Mouse (Mus musculus) MEL (cell line): ENCODE results near the gene Gfod1. TPM values are rescaled to one million over a fixed set of nuclear protein-coding genes. Genes with fewer than 3 reads are reported as not detected.

Source experiments
- DNase-seq: peaks from one replicate; pipeline ENCODE4 v3.0.0; 2011; ENCODE audit warnings: low read depth, low spot score
- H3K27ac ChIP-seq: 2 replicates; pipeline ENCODE4 v1.5.1; 2012; ENCODE audit warnings: low read depth, mild to moderate bottlenecking, control low read depth, low read length, moderate library complexity; ENCODE audit not compliant: control insufficient read depth
- H3K27me3 ChIP-seq, 2 experiments: fragments of 150-350 bp in 1 of 2; sonication (generic) in 1 of 2; 2 replicates each; pipeline ENCODE4 v1.6.1; 2012; ENCODE audit warnings: low read length in 2 of 2, mild to moderate bottlenecking in 2 of 2, improper control_type of control experiment in 1 of 2, moderate library complexity in 1 of 2; ENCODE audit not compliant: insufficient read depth in 2 of 2, control insufficient read depth in 1 of 2
- H3K36me3 ChIP-seq, 2 experiments: 2 replicates each; pipeline ENCODE4 v1.6.1; 2012 to 2014; ENCODE audit warnings: low read length in 2 of 2, improper control_type of control experiment in 1 of 2, inconsistent platforms in 1 of 2, mild to moderate bottlenecking in 1 of 2; ENCODE audit not compliant: insufficient read depth in 2 of 2, control insufficient read depth in 1 of 2
- H3K4me1 ChIP-seq, 2 experiments: fragments of 150-350 bp in 1 of 2; sonication (generic) in 1 of 2; 2 replicates each; pipeline ENCODE4 v1.6.1; 2012; ENCODE audit warnings: low read length in 2 of 2, improper control_type of control experiment in 1 of 2, mild to moderate bottlenecking in 1 of 2; ENCODE audit not compliant: insufficient read depth in 2 of 2, control insufficient read depth in 1 of 2
- H3K4me3 ChIP-seq, 2 experiments: fragments of 150-350 bp in 1 of 2; sonication (generic) in 1 of 2; 2 replicates each; pipeline ENCODE4 v1.5.1; 2012; ENCODE audit warnings: low read depth in 2 of 2, low read length in 2 of 2, mild to moderate bottlenecking in 2 of 2, moderate library complexity in 2 of 2, control low read depth in 1 of 2, improper control_type of control experiment in 1 of 2; ENCODE audit not compliant: control insufficient read depth in 1 of 2, insufficient read depth in 1 of 2
- H3K79me2 ChIP-seq: 2 replicates; pipeline ENCODE4 v1.6.1; 2012; ENCODE audit warnings: mild to moderate bottlenecking, low read length, moderate library complexity; ENCODE audit not compliant: control insufficient read depth, poor library complexity, insufficient read depth
- H3K9ac ChIP-seq: 2 replicates; pipeline ENCODE4 v1.6.1; 2012; ENCODE audit warnings: low read depth, mild to moderate bottlenecking, control low read depth, low read length, moderate library complexity; ENCODE audit not compliant: control insufficient read depth, poor library complexity, severe bottlenecking
- H3K9me3 ChIP-seq: fragments of 150-350 bp; sonication (generic); replicated peaks from 2 replicates; pipeline ENCODE4 v1.6.1; 2012; ENCODE audit warnings: mild to moderate bottlenecking, low read length, improper control_type of control experiment, moderate library complexity; ENCODE audit not compliant: insufficient read depth
- CHD1 ChIP-seq: IDR thresholded peaks from 2 replicates; pipeline ENCODE4 v1.6.1; 2012; ENCODE audit warnings: low read depth, mild to moderate bottlenecking, inconsistent platforms, low read length, improper control_type of control experiment
- CTCF ChIP-seq, 3 experiments: IDR thresholded peaks in 2 of 3; conservative IDR thresholded peaks in 1 of 3; 2 replicates each; pipeline ENCODE4 v1.5.1; 2011 to 2012; ENCODE audit warnings: low read length in 3 of 3, low read depth in 2 of 3, mild to moderate bottlenecking in 2 of 3, improper control_type of control experiment in 1 of 3, inconsistent platforms in 1 of 3, mixed read lengths in 1 of 3, moderate library complexity in 1 of 3; ENCODE audit not compliant: control insufficient read depth in 1 of 3, insufficient read depth in 1 of 3, poor library complexity in 1 of 3, severe bottlenecking in 1 of 3
- E2F4 ChIP-seq: IDR thresholded peaks from 2 replicates; pipeline ENCODE4 v1.6.1; 2011; ENCODE audit warnings: low read depth, low read length, improper control_type of control experiment, borderline replicate concordance
- ELF1 ChIP-seq: IDR thresholded peaks from 2 replicates; pipeline ENCODE4 v1.6.1; 2014; ENCODE audit warnings: low read depth, mild to moderate bottlenecking, inconsistent platforms, low read length, improper control_type of control experiment, moderate library complexity
- EP300 ChIP-seq, 2 experiments: IDR thresholded peaks; 2 replicates each; pipeline ENCODE4 v1.6.1; 2011; ENCODE audit warnings: improper control_type of control experiment in 2 of 2, low read length in 2 of 2, low read depth in 1 of 2, mild to moderate bottlenecking in 1 of 2
- ETS1 ChIP-seq: IDR thresholded peaks from 2 replicates; pipeline ENCODE4 v1.6.1; 2012; ENCODE audit warnings: low read depth, mild to moderate bottlenecking, inconsistent platforms, low read length, improper control_type of control experiment, moderate library complexity
- GATA1 ChIP-seq: IDR thresholded peaks from 2 replicates; pipeline ENCODE4 v1.6.1; 2011; ENCODE audit warnings: low read depth, low read length, improper control_type of control experiment
- JUND ChIP-seq: IDR thresholded peaks from 2 replicates; pipeline ENCODE4 v1.6.1; 2011; ENCODE audit warnings: low read depth, mild to moderate bottlenecking, improper control_type of control experiment, low read length
- MAFK ChIP-seq: IDR thresholded peaks from 2 replicates; pipeline ENCODE4 v1.6.1; 2011; ENCODE audit warnings: low read depth, mild to moderate bottlenecking, low read length, improper control_type of control experiment, borderline replicate concordance
- MAX ChIP-seq: IDR thresholded peaks from 2 replicates; pipeline ENCODE4 v1.6.1; 2011; ENCODE audit warnings: low read length, improper control_type of control experiment
- MAZ ChIP-seq: IDR thresholded peaks from 2 replicates; pipeline ENCODE4 v1.6.1; 2012; ENCODE audit warnings: low read depth, mild to moderate bottlenecking, inconsistent platforms, low read length, improper control_type of control experiment
- MEF2A ChIP-seq: IDR thresholded peaks from 2 replicates; pipeline ENCODE4 v1.6.1; 2014; ENCODE audit warnings: low read depth, mild to moderate bottlenecking, inconsistent platforms, low read length, improper control_type of control experiment; ENCODE audit not compliant: poor library complexity, insufficient replicate concordance, severe bottlenecking; ENCODE audit errors: extremely low read depth
- MXI1 ChIP-seq: IDR thresholded peaks from 2 replicates; pipeline ENCODE4 v1.6.1; 2011; ENCODE audit warnings: mild to moderate bottlenecking, low read depth, low read length, improper control_type of control experiment
- MYB ChIP-seq: IDR thresholded peaks from 2 replicates; pipeline ENCODE4 v1.6.1; 2011; ENCODE audit warnings: mild to moderate bottlenecking, low read depth, low read length, improper control_type of control experiment
- MYC ChIP-seq: IDR thresholded peaks from 2 replicates; pipeline ENCODE4 v1.6.1; 2011; ENCODE audit warnings: low read depth, mild to moderate bottlenecking, low read length, improper control_type of control experiment, moderate library complexity
- NRF1 ChIP-seq: IDR thresholded peaks from 2 replicates; pipeline ENCODE4 v1.6.1; 2014; ENCODE audit warnings: low read depth, mild to moderate bottlenecking, inconsistent platforms, low read length, improper control_type of control experiment, moderate library complexity; ENCODE audit not compliant: poor library complexity, insufficient read depth, severe bottlenecking
- POLR2A ChIP-seq, 2 experiments: IDR thresholded peaks; 2 replicates each; pipeline ENCODE4 v1.6.1; 2011 to 2012; ENCODE audit warnings: low read length in 2 of 2, mild to moderate bottlenecking in 2 of 2, control low read depth in 1 of 2, improper control_type of control experiment in 1 of 2, low read depth in 1 of 2, moderate library complexity in 1 of 2; ENCODE audit not compliant: control insufficient read depth in 1 of 2, insufficient read depth in 1 of 2, poor library complexity in 1 of 2
- POLR2AphosphoS5 ChIP-seq: IDR thresholded peaks from 2 replicates; pipeline ENCODE4 v1.6.1; 2012; ENCODE audit warnings: low read depth, borderline replicate concordance, mild to moderate bottlenecking, inconsistent platforms, low read length, moderate library complexity, mixed read lengths
- RAD21 ChIP-seq: IDR thresholded peaks from 2 replicates; pipeline ENCODE4 v1.6.1; 2011; ENCODE audit warnings: mild to moderate bottlenecking, low read depth, low read length, improper control_type of control experiment
- SIN3A ChIP-seq: IDR thresholded peaks from 2 replicates; pipeline ENCODE4 v1.6.1; 2012; ENCODE audit warnings: low read length, improper control_type of control experiment, inconsistent platforms
- SMC3 ChIP-seq: IDR thresholded peaks from 2 replicates; pipeline ENCODE4 v1.6.1; 2011; ENCODE audit warnings: low read depth, low read length, improper control_type of control experiment
- TBP ChIP-seq: IDR thresholded peaks from 2 replicates; pipeline ENCODE4 v1.8.0; 2011; ENCODE audit warnings: low read depth, low read length, improper control_type of control experiment
- TCF12 ChIP-seq: IDR thresholded peaks from 2 replicates; pipeline ENCODE4 v1.6.1; 2014; ENCODE audit warnings: low read depth, mild to moderate bottlenecking, inconsistent platforms, low read length, improper control_type of control experiment, moderate library complexity
- ZC3H11A ChIP-seq: IDR thresholded peaks from 2 replicates; pipeline ENCODE4 v1.6.1; 2012; ENCODE audit warnings: low read depth, mild to moderate bottlenecking, inconsistent platforms, low read length, improper control_type of control experiment
- ZKSCAN1 ChIP-seq: IDR thresholded peaks from 2 replicates; pipeline ENCODE4 v1.6.1; 2012; ENCODE audit warnings: low read depth, mild to moderate bottlenecking, inconsistent platforms, low read length, improper control_type of control experiment, moderate library complexity
- polyA plus RNA-seq, 2 experiments: library from polyadenylated mRNA; stranded (reverse) in 1 of 2; unstranded in 1 of 2; fragments of >175 nt in 1 of 2; fragments of >200 nt in 1 of 2; gene quantifications; 2 replicates each; pipeline versions ENCODE4 v1.2.1 to v1.2.4; 2012; ENCODE audit warnings: low replicate concordance in 2 of 2, low read depth in 1 of 2; ENCODE audit not compliant: insufficient read length in 2 of 2, insufficient read depth in 1 of 2, missing spikeins in 1 of 2
- total RNA-seq: library from RNA; depleted of rRNA; stranded (reverse); fragments of 300-350 nt; gene quantifications from 2 replicates; pipeline ENCODE4 v1.2.3, GENCODE M21; 2012

Gene Gfod1
- total and polyA plus RNA-seq, 3 experiments, result 0.27 to 0.93 TPM; not detected in 1

DNA sequence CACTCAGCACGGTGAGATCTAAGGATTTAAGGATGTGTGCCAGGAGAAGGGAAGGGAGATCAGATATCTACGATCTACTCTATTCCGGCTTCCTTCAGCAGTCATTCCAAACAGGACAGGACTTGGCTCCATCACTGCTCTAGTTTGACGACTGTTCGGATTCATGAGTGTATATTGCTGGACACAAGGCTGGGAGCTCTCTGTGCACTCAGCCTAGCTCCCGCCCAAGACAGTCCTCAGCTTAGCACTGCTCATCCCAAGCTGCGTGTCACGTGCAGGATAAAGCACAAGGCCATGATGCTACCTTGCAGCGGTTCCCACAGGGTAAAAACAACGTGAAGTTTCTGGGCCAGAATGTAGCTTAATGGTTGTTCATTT is 33.8 kb downstream of the Gfod1 start:
- H3K27me3 ChIP-seq, result no peaks in the 10 kb centered on the region; a peak in 1 of 4 replicates
- H3K4me1 ChIP-seq, result peaks cover 0 to 7% of the 10 kb centered on the region in 2 experiments; a peak in 3 of 4 replicates
- H3K9ac ChIP-seq, result no peak overlapping the region
- no peaks in the 10 kb centered on the region for H3K9me3 ChIP-seq
- peaks cover 0 to 3% of the 10 kb centered on the region in 2 experiments; a peak in 2 of 4 replicates for H3K36me3 ChIP-seq
- H3K27ac ChIP-seq, result no peak overlapping the region
- TF ChIP-seq MXI1 (no peak), ELF1 (no peak), MYC (no peak), TBP (no peak), TCF12 (no peak), JUND (no peak), RAD21 (no peak), ZC3H11A (no peak), MAX (no peak), ETS1 (no peak), SIN3A (no peak), E2F4 (no peak), ZKSCAN1 (no peak), POLR2AphosphoS5 (no peak)
- no peak overlapping the region for H3K4me3 ChIP-seq
- DNase-seq, result no peak
- no peaks in the 10 kb centered on the region for H3K79me2 ChIP-seq

DNA sequence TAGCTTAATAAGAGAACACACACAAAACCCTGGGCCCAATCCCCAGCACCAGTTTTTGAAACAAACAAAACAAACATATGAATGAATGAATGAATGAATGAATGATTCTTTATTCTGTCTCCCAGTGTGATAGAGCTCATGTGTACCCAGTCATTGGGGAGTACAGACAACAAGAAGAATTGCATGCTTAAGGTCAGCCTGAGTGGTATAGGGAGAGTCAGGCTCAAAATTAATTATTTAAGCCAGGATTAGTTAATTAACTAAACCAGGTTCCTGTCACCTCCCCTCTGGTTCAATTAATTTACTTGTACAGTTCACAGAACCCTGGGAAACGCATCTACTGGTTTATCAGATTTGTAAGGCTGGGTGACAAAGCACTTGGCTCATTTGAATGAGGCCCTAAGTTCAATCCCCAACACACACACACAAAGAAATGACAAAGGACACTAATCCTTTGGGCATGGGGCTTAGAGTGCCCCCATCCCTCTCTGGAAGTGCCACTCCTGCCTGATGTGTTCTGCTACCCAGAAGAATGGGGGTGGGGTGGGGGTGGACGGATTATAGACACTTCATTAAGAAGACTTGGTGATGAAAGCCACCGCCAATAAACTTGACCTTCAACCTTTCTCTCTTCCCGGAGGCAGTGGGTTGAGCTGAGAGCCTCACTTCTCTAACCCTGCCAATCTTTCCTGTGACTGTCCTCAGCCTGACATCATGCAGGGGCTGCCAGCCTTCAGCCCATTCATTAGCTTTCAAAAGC is 34.3 kb downstream of the Gfod1 start:
- Histone ChIP-seq H3K79me2 (no peaks in the 10 kb centered on the region), H3K27ac (no peak overlapping the region), H3K9me3 (no peaks in the 10 kb centered on the region), H3K36me3 (peaks cover 0 to 3% of the 10 kb centered on the region in 2 experiments; a peak in 2 of 4 replicates)
- no peak for DNase-seq
- no peak for TF ChIP-seq ELF1
- no peak for TF ChIP-seq MAFK
- TF ChIP-seq ZC3H11A, result no peak
- no peak for TF ChIP-seq E2F4
- no peak for TF ChIP-seq MYB
- no peak for TF ChIP-seq SMC3
- TF ChIP-seq MAZ, result no peak
- no peak for TF ChIP-seq NRF1
- no peak for TF ChIP-seq CHD1
- no peak for TF ChIP-seq POLR2A (IDR thresholded peaks at IDR 0.05; ENCODE audit: control insufficient read depth in 1 of 2, insufficient read depth in 1 of 2, low read depth in 1 of 2, low read length in 2 of 2, poor library complexity in 1 of 2)
- TF ChIP-seq MEF2A, result no peak
- TF ChIP-seq GATA1, result no peak
- TF ChIP-seq EP300 (IDR thresholded peaks at IDR 0.05; ENCODE audit: low read depth in 1 of 2, low read length in 2 of 2), result no peak
- TF ChIP-seq CTCF (IDR thresholded peaks at IDR 0.05 in 2 of 3, conservative IDR thresholded peaks at IDR 0.05 in 1 of 3; ENCODE audit: control insufficient read depth in 1 of 3, insufficient read depth in 1 of 3, low read depth in 2 of 3, low read length in 3 of 3, poor library complexity in 1 of 3, severe bottlenecking in 1 of 3), result no peak
- TF ChIP-seq POLR2AphosphoS5, result no peak
- TF ChIP-seq, all 39 proteins: peak for 0
- no peak overlapping the region for H3K9ac ChIP-seq
- no peaks in the 10 kb centered on the region; a peak in 1 of 4 replicates for H3K27me3 ChIP-seq
- H3K4me3 ChIP-seq, result no peak overlapping the region
- peaks cover 0 to 7% of the 10 kb centered on the region in 2 experiments; a peak in 3 of 4 replicates for H3K4me1 ChIP-seq
